Mouse (Mus musculus): ENCODE results near the gene St6galnac6. TPM values are rescaled to one million over a fixed set of nuclear protein-coding genes. Genes with fewer than 3 reads are reported as not detected.

Gene St6galnac6
- total and polyA plus RNA-seq, 3 experiments = 12.5 to 26.5 TPM; not detected in 1

GRCm38 (mm10) chr2:32608778-32609435 is 9.4 kb downstream of the St6galnac6 start:
- H3K79me2 ChIP-seq (ENCODE audit: control insufficient read depth, insufficient read depth, low read length, poor library complexity) = peaks cover 2% of the 10 kb centered on the region; the same call in 1 of the 2 replicates
- peak overlapping the region; percentile 30 for H3K27ac ChIP-seq (ENCODE audit: control insufficient read depth, low read depth, low read length)
- peak overlapping the region; percentile 30 for H3K9ac ChIP-seq (ENCODE audit: control insufficient read depth, low read depth, low read length, poor library complexity, severe bottlenecking)
- peak overlapping the region; percentile 20 to 93 for H3K4me3 ChIP-seq (ENCODE audit: control insufficient read depth in 1 of 2, insufficient read depth in 1 of 2, low read depth in 2 of 2, low read length in 2 of 2)
- TF ChIP-seq MAZ (IDR thresholded peaks at IDR 0.05; ENCODE audit: low read depth, low read length) (0 out of 2 replicates have a peak, but pooled peaks have one; percentile 47), ELF1 (IDR thresholded peaks at IDR 0.05; ENCODE audit: low read depth, low read length) (no peak)
- H3K27me3 ChIP-seq (ENCODE audit: control insufficient read depth in 1 of 2, insufficient read depth in 2 of 2, low read length in 2 of 2) = no peaks in the 10 kb centered on the region
- peaks cover 0 to 6% of the 10 kb centered on the region in 2 experiments; a peak in 2 of 4 replicates for H3K36me3 ChIP-seq (ENCODE audit: control insufficient read depth in 1 of 2, insufficient read depth in 2 of 2, low read length in 2 of 2)
- peaks cover 6 to 29% of the 10 kb centered on the region in 2 experiments for H3K4me1 ChIP-seq (ENCODE audit: control insufficient read depth in 1 of 2, insufficient read depth in 2 of 2, low read length in 2 of 2)
- H3K9me3 ChIP-seq (replicated peaks; ENCODE audit: insufficient read depth, low read length) = no peaks in the 10 kb centered on the region
- DNase-seq (ENCODE audit: low read depth, low spot score) = no peak

GRCm38 (mm10) chr2:32610610-32611229 is 11.2 kb downstream of the St6galnac6 start:
- peaks cover 6 to 29% of the 10 kb centered on the region in 2 experiments for H3K4me1 ChIP-seq (ENCODE audit: control insufficient read depth in 1 of 2, insufficient read depth in 2 of 2, low read length in 2 of 2)
- peak overlapping the region; percentile 26 for H3K27ac ChIP-seq (ENCODE audit: control insufficient read depth, low read depth, low read length)
- H3K27me3 ChIP-seq (ENCODE audit: control insufficient read depth in 1 of 2, insufficient read depth in 2 of 2, low read length in 2 of 2) = no peaks in the 10 kb centered on the region
- peaks cover 2% of the 10 kb centered on the region; the same call in 1 of the 2 replicates for H3K79me2 ChIP-seq (ENCODE audit: control insufficient read depth, insufficient read depth, low read length, poor library complexity)
- peak; percentile 81 for DNase-seq (ENCODE audit: low read depth, low spot score)
- H3K9me3 ChIP-seq (replicated peaks; ENCODE audit: insufficient read depth, low read length) = no peaks in the 10 kb centered on the region
- peak overlapping the region; percentile 54 to 62 for H3K4me3 ChIP-seq (ENCODE audit: control insufficient read depth in 1 of 2, insufficient read depth in 1 of 2, low read depth in 2 of 2, low read length in 2 of 2)
- peaks cover 1 to 6% of the 10 kb centered on the region in 2 experiments; a peak in 2 of 4 replicates for H3K36me3 ChIP-seq (ENCODE audit: control insufficient read depth in 1 of 2, insufficient read depth in 2 of 2, low read length in 2 of 2)
- H3K9ac ChIP-seq (ENCODE audit: control insufficient read depth, low read depth, low read length, poor library complexity, severe bottlenecking) = peak overlapping the region; percentile 52
- TF ChIP-seq MEF2A (IDR thresholded peaks at IDR 0.05; ENCODE audit: extremely low read depth, insufficient replicate concordance, low read depth, low read length, poor library complexity, severe bottlenecking) (no peak), CTCF (IDR thresholded peaks at IDR 0.05 in 2 of 3, conservative IDR thresholded peaks at IDR 0.05 in 1 of 3; ENCODE audit: control insufficient read depth in 1 of 3, insufficient read depth in 1 of 3, low read depth in 2 of 3, low read length in 3 of 3, poor library complexity in 1 of 3, severe bottlenecking in 1 of 3) (peak; percentile 21 to 71 (median 29); a peak in 4 of 6 replicates), MXI1 (IDR thresholded peaks at IDR 0.05; ENCODE audit: low read depth, low read length) (peak; percentile 47; the same call in 1 of the 2 replicates), HCFC1 (IDR thresholded peaks at IDR 0.05; ENCODE audit: low read depth, low read length) (peak; percentile 41; the same call in 1 of the 2 replicates), MAX (IDR thresholded peaks at IDR 0.05; ENCODE audit: low read length) (no peak), EP300 (IDR thresholded peaks at IDR 0.05; ENCODE audit: low read depth in 1 of 2, low read length in 2 of 2) (peak in 1 of 2 experiments; percentile 32; a peak in 1 of 4 replicates), JUND (IDR thresholded peaks at IDR 0.05; ENCODE audit: low read depth, low read length) (no peak), POLR2A (IDR thresholded peaks at IDR 0.05; ENCODE audit: control insufficient read depth in 1 of 2, insufficient read depth in 1 of 2, low read depth in 1 of 2, low read length in 2 of 2, poor library complexity in 1 of 2) (0 out of 4 replicates have a peak, but pooled peaks of 1 of the 2 experiments have one; percentile 23), SIN3A (IDR thresholded peaks at IDR 0.05; ENCODE audit: low read length) (peak; percentile 71), E2F4 (IDR thresholded peaks at IDR 0.05; ENCODE audit: borderline replicate concordance, low read depth, low read length) (no peak), RAD21 (IDR thresholded peaks at IDR 0.05; ENCODE audit: low read depth, low read length) (peak; percentile 27), MAZ (IDR thresholded peaks at IDR 0.05; ENCODE audit: low read depth, low read length) (0 out of 2 replicates have a peak, but pooled peaks have one; percentile 41), SMC3 (IDR thresholded peaks at IDR 0.05; ENCODE audit: low read depth, low read length) (peak; percentile 45; the same call in 1 of the 2 replicates), MYC (IDR thresholded peaks at IDR 0.05; ENCODE audit: low read depth, low read length) (0 out of 2 replicates have a peak, but pooled peaks have one; percentile 17), ZNF384 (IDR thresholded peaks at IDR 0.05; ENCODE audit: low read depth, low read length) (no peak)

Data from MEL (cell line).